Mouse (Mus musculus): ENCODE results near the gene Dok3.

GRCm38 (mm10) chr13:55511492-55511861, 17.6 kb downstream of the Dok3 start:
- TF ChIP-seq POLR2AphosphoS2 (IDR thresholded peaks at IDR 0.05; ENCODE audit: low read depth, low read length) (no peak), TBP (conservative IDR thresholded peaks at IDR 0.05; ENCODE audit: low read depth, low read length) (no peak)

Data from CH12.LX (cell line).